In the genomic region with DNA sequence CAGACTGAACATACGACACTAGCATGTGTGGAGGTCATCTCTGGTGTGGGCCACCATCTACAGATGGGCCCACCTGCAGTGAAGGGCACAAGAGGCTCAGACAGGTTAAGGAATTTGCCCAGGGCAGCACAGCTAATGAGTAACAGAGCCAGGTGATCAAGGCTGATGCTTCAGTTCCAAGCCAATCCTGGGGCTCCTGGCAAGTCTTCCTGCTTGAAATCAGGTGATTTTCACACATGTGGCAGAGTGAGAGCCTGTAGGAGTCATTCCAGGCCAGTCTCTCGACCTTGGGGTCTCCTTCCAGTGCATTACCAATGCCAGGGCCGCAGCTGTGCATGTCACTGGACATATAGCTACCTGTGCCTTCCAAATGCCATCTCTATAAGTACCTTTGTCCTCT, we compare ENCODE assay signal across 14 mouse cellular contexts.
DNase-seq lines count a peak whose midpoint lies in the region; ATAC-seq lines count a peak whose summit lies in the region.
"Had no signal": no experiment of that assay in that cellular context is flagged by ENCODE, and none has a peak within 500 bp of the region (broad histone marks: within the 10 kb centered on the region; RNA-seq: fewer than 3 reads in every experiment).

No protein-coding gene starts in this region.

- DNase-seq in kidney, adult 9 months: peak; percentile 53
- no peak for DNase-seq in neural tube, embryonic 10.5 days (ENCODE audit: extremely low spot score, low spot score)
- no peak for DNase-seq in retina, embryonic 14.5 days (ENCODE audit: low spot score)
- DNase-seq: adrenal gland, adult 2 months; cerebellum, postnatal 14 days; embryo, embryonic 11 days; heart, postnatal 10 days had no signal

- peaks cover 15% of the 10 kb centered on the region for H3K4me1 ChIP-seq in hindbrain, embryonic 15.5 days (replicated peaks)
- peaks cover 33% of the 10 kb centered on the region for H3K4me1 ChIP-seq in hindbrain, embryonic 12.5 days
- peaks cover 10% of the 10 kb centered on the region for H3K4me1 ChIP-seq in kidney, embryonic 16.5 days (ENCODE audit: insufficient read depth, low read length)
- peaks cover 44% of the 10 kb centered on the region for H3K4me1 ChIP-seq in neural tube, embryonic 15.5 days

- no peaks in the 10 kb centered on the region for H3K9me3 ChIP-seq in hindbrain, embryonic 15.5 days
- H3K9me3 ChIP-seq in hindbrain, embryonic 12.5 days (replicated peaks): no peaks in the 10 kb centered on the region
- no peaks in the 10 kb centered on the region for H3K9me3 ChIP-seq in kidney, embryonic 16.5 days (ENCODE audit: low read length)
- no peaks in the 10 kb centered on the region for H3K9me3 ChIP-seq in neural tube, embryonic 15.5 days (replicated peaks)
- H3K9me3 ChIP-seq: limb, embryonic 13.5 days; liver, embryonic 15.5 days had no signal

- H3K27ac ChIP-seq in hindbrain, embryonic 15.5 days (replicated peaks): 0 out of 2 replicates have a peak overlapping the region, but pooled peaks have one; percentile 46
- H3K27ac ChIP-seq in hindbrain, embryonic 12.5 days: no peak overlapping the region
- no peak overlapping the region for H3K27ac ChIP-seq in kidney, embryonic 16.5 days (ENCODE audit: low read length)
- 0 out of 2 replicates have a peak overlapping the region, but pooled peaks have one; percentile 33 for H3K27ac ChIP-seq in neural tube, embryonic 15.5 days (replicated peaks)
- H3K27ac ChIP-seq: limb, embryonic 13.5 days; liver, embryonic 15.5 days; macrophage had no signal

- WGBS in hindbrain, embryonic 15.5 days: 83% methylated on average over 3 of the region's 3 CpGs
- 77% methylated on average over 3 of the region's 3 CpGs for WGBS in hindbrain, embryonic 12.5 days
- WGBS in kidney, embryonic 16.5 days: 77% methylated on average over 3 of the region's 3 CpGs
- 81% methylated on average over 3 of the region's 3 CpGs for WGBS in neural tube, embryonic 15.5 days

- no peak for ATAC-seq in hindbrain, embryonic 15.5 days (ENCODE audit: low FRiP score, low read depth)
- ATAC-seq in hindbrain, embryonic 12.5 days (ENCODE audit: low FRiP score): no peak
- no peak for ATAC-seq in kidney, embryonic 16.5 days (ENCODE audit: low FRiP score, low TSS enrichment)
- ATAC-seq in neural tube, embryonic 15.5 days (ENCODE audit: low FRiP score): no peak

- no peaks in the 10 kb centered on the region for H3K36me3 ChIP-seq in hindbrain, embryonic 15.5 days
- no peaks in the 10 kb centered on the region for H3K36me3 ChIP-seq in hindbrain, embryonic 12.5 days
- no peaks in the 10 kb centered on the region for H3K36me3 ChIP-seq in kidney, embryonic 16.5 days (ENCODE audit: insufficient read depth, low read length)
- H3K36me3 ChIP-seq in neural tube, embryonic 15.5 days: no peaks in the 10 kb centered on the region
- H3K36me3 ChIP-seq: limb, embryonic 13.5 days; liver, embryonic 15.5 days had no signal

- no peak overlapping the region for H3K4me2 ChIP-seq in hindbrain, embryonic 15.5 days
- no peak overlapping the region for H3K4me2 ChIP-seq in hindbrain, embryonic 12.5 days (replicated peaks)
- no peak overlapping the region for H3K4me2 ChIP-seq in kidney, embryonic 16.5 days (replicated peaks; ENCODE audit: low read depth, low read length)
- H3K4me2 ChIP-seq in neural tube, embryonic 15.5 days: no peak overlapping the region
- H3K4me2 ChIP-seq: limb, embryonic 13.5 days; liver, embryonic 15.5 days had no signal

- no peak overlapping the region for H3K4me3 ChIP-seq in hindbrain, embryonic 15.5 days
- H3K4me3 ChIP-seq in hindbrain, embryonic 12.5 days: no peak overlapping the region
- no peak overlapping the region for H3K4me3 ChIP-seq in kidney, embryonic 16.5 days (ENCODE audit: low read length)
- H3K4me3 ChIP-seq in neural tube, embryonic 15.5 days (replicated peaks): no peak overlapping the region
- H3K4me3 ChIP-seq: limb, embryonic 13.5 days; liver, embryonic 15.5 days had no signal

- H3K27me3 ChIP-seq in hindbrain, embryonic 15.5 days: no peaks in the 10 kb centered on the region
- no peaks in the 10 kb centered on the region; the same call in 1 of the 2 replicates for H3K27me3 ChIP-seq in hindbrain, embryonic 12.5 days
- no peaks in the 10 kb centered on the region for H3K27me3 ChIP-seq in kidney, embryonic 16.5 days (ENCODE audit: insufficient read depth, low read length)
- H3K27me3 ChIP-seq in neural tube, embryonic 15.5 days (replicated peaks): no peaks in the 10 kb centered on the region
- H3K27me3 ChIP-seq: liver, embryonic 15.5 days had no signal

- no peak overlapping the region for H3K9ac ChIP-seq in hindbrain, embryonic 15.5 days
- no peak overlapping the region for H3K9ac ChIP-seq in hindbrain, embryonic 12.5 days
- no peak overlapping the region for H3K9ac ChIP-seq in kidney, embryonic 16.5 days (replicated peaks; ENCODE audit: low read length)
- no peak overlapping the region for H3K9ac ChIP-seq in neural tube, embryonic 15.5 days (replicated peaks)
- H3K9ac ChIP-seq: limb, embryonic 13.5 days; liver, embryonic 15.5 days had no signal

Comparison
In these comparisons a context has a peak if more than half of its experiments do, and no peak if none do; other contexts are left out.
1. H3K27ac ChIP-seq: peak in hindbrain, embryonic 15.5 days (single experiment) and neural tube, embryonic 15.5 days (single experiment); none in hindbrain, embryonic 12.5 days (single experiment) and kidney, embryonic 16.5 days (single experiment).